Mouse (Mus musculus): Measurements from ENCODE around the gene Zfp956.
"Not testable (repeated sequence)": the region's sequence is repeated elsewhere in the genome, so short reads cannot be mapped to it uniquely, and the experiment has no call there.

The Zfp956 gene

GRCm38 (mm10) chr6:47968166-47968565, 15.0 kb downstream of the Zfp956 start:
- DNase-seq (ENCODE audit: low read depth, low spot score) = not testable (repeated sequence)

GRCm38 (mm10) chr6:47974599-47974998, 21.4 kb downstream of the Zfp956 start:
- DNase-seq (ENCODE audit: low read depth, low spot score) = no peak

- DNase-seq (ENCODE audit: low read depth, low spot score) = peak; percentile 28
Measured at GRCm38 (mm10) chr6:47978897-47979368, 25.7 kb downstream of the Zfp956 start.

GRCm38 (mm10) chr6:47983936-47984335, 30.7 kb downstream of the Zfp956 start:
- no peak for DNase-seq (ENCODE audit: low read depth, low spot score)

GRCm38 (mm10) chr6:47995661-47996060, 42.5 kb downstream of the Zfp956 start:
- DNase-seq (ENCODE audit: low read depth, low spot score) = no peak

GRCm38 (mm10) chr6:48010727-48011126, 57.5 kb downstream of the Zfp956 start:
- no peak for DNase-seq (ENCODE audit: low read depth, low spot score)

Data from retina, adult 2 months (tissue).